Mouse (Mus musculus) limb, embryonic 14.5 days (tissue): ENCODE measurements around the gene Arhgef10l. TPM values are rescaled to one million over a fixed set of nuclear protein-coding genes. Genes with fewer than 3 reads are reported as not detected.

Source experiments
- ATAC-seq: fragments of 200-750 bp; cut with Nextera tagmentation; 2 replicates; pipeline ENCODE4 v1.8.0; 2017; ENCODE audit warnings: low read depth, moderate number of reproducible peaks, moderate TSS enrichment; ENCODE audit not compliant: low FRiP score
- DNase-seq: peaks from one replicate; pipeline ENCODE4 v3.0.0-alpha.2; 2015; ENCODE audit warnings: low spot score
- H3K27ac ChIP-seq: fragments of 300-500 bp; sonication (generic); replicated peaks from 2 replicates; pipeline ENCODE4 v1.5.1; 2014; ENCODE audit warnings: low read depth, mild to moderate bottlenecking, low read length, moderate library complexity, mixed read lengths
- H3K27me3 ChIP-seq: fragments of 300-500 bp; sonication (generic); 2 replicates; pipeline ENCODE4 v1.6.1; 2014; ENCODE audit warnings: low read length, mixed read lengths; ENCODE audit not compliant: control insufficient read depth, insufficient read depth
- H3K36me3 ChIP-seq: fragments of 300-500 bp; sonication (generic); 2 replicates; pipeline ENCODE4 v1.6.1; 2014; ENCODE audit warnings: mild to moderate bottlenecking, low read length, moderate library complexity, mixed read lengths; ENCODE audit not compliant: control insufficient read depth, insufficient read depth
- H3K4me1 ChIP-seq: fragments of 300-500 bp; sonication (generic); 2 replicates; pipeline ENCODE4 v1.6.1; 2014; ENCODE audit warnings: antibody characterized with exemption, low read length, mixed read lengths; ENCODE audit not compliant: control insufficient read depth, insufficient read depth
- H3K4me2 ChIP-seq: fragments of 300-500 bp; sonication (generic); replicated peaks from 2 replicates; pipeline ENCODE4 v1.6.1; 2014; ENCODE audit warnings: low read depth, mild to moderate bottlenecking, low read length, moderate library complexity; ENCODE audit not compliant: severe bottlenecking
- H3K4me3 ChIP-seq: fragments of 300-500 bp; sonication (generic); replicated peaks from 2 replicates; pipeline ENCODE4 v1.5.1; 2014; ENCODE audit warnings: low read length
- H3K9ac ChIP-seq: fragments of 300-500 bp; sonication (generic); 2 replicates; pipeline ENCODE4 v1.6.1; 2014; ENCODE audit warnings: mild to moderate bottlenecking, low read depth, low read length, moderate library complexity; ENCODE audit not compliant: severe bottlenecking
- H3K9me3 ChIP-seq: fragments of 300-500 bp; sonication (generic); 2 replicates; pipeline ENCODE4 v1.6.1; 2016; ENCODE audit warnings: low read length; ENCODE audit not compliant: control insufficient read depth
- POLR2A ChIP-seq: fragments of 200-500 bp; IDR thresholded peaks from 2 replicates; pipeline ENCODE4 v1.8.0; 2012; ENCODE audit warnings: inconsistent platforms, mild to moderate bottlenecking, moderate library complexity, borderline replicate concordance; ENCODE audit not compliant: insufficient read depth, insufficient read length; ENCODE audit errors: extremely low read depth
- WGBS: fragments of 180-500 bp; shearing (Covaris S2); extraction: QIAGEN DNeasy Blood & Tissue Kit; methylation state at CpG from one replicate; pipeline ENCODE4 v1.1.7; 2014; 5-methylcytosine and 5-hydroxymethylcytosine counted together
- polyA plus RNA-seq, 2 experiments: library from polyadenylated mRNA; depleted of rRNA in 1 of 2; stranded (reverse) in 1 of 2; unstranded in 1 of 2; fragments of >200 nt; fragmentation: Nextera tagmentation in 1 of 2; extraction: Ambion mirVana in 1 of 2; gene quantifications; 2 replicates each; pipeline versions ENCODE4 v1.2.1 to v1.2.3; 2012 to 2014

The Arhgef10l gene
- polyA plus RNA-seq, 2 experiments = 13.7 to 19.5 TPM

- 1% methylated on average over 16 of the region's 16 CpGs for WGBS
- Histone ChIP-seq H3K27me3 (no peaks in the 10 kb centered on the region), H3K4me2 (peak overlapping the region; percentile 49), H3K36me3 (no peaks in the 10 kb centered on the region), H3K27ac (no peak overlapping the region), H3K4me1 (peaks cover 13% of the 10 kb centered on the region), H3K9ac (0 out of 2 replicates have a peak overlapping the region, but pooled peaks have one; percentile 25), H3K9me3 (no peaks in the 10 kb centered on the region), H3K4me3 (peak overlapping the region; percentile 14; the same call in 1 of the 2 replicates)
- ATAC-seq (peak; percentile 44; the same call in 1 of the 2 replicates), DNase-seq (peak; percentile 76)
- no peak for TF ChIP-seq POLR2A
Observed at GRCm38 (mm10) chr4:140684141-140684871, 18.5 kb upstream of the Arhgef10l start.

- TF ChIP-seq POLR2A = no peak
- H3K4me2 ChIP-seq = no peak overlapping the region; the same call in 1 of the 2 replicates
- H3K4me3 ChIP-seq = no peak overlapping the region
- WGBS = 21% methylated on average over 8 of the region's 8 CpGs
- DNase-seq = no peak
- H3K9me3 ChIP-seq = no peaks in the 10 kb centered on the region
- H3K36me3 ChIP-seq = no peaks in the 10 kb centered on the region
- H3K27ac ChIP-seq = no peak overlapping the region
- no peak overlapping the region for H3K9ac ChIP-seq
- H3K4me1 ChIP-seq = peaks cover 13% of the 10 kb centered on the region
- ATAC-seq = no peak
- no peaks in the 10 kb centered on the region for H3K27me3 ChIP-seq
Observed at GRCm38 (mm10) chr4:140683608-140684007, 17.8 kb upstream of the Arhgef10l start.

- Histone ChIP-seq H3K9ac (no peak overlapping the region), H3K4me2 (no peak overlapping the region), H3K27ac (no peak overlapping the region), H3K9me3 (no peaks in the 10 kb centered on the region), H3K4me1 (peaks cover 13% of the 10 kb centered on the region), H3K4me3 (no peak overlapping the region), H3K27me3 (no peaks in the 10 kb centered on the region), H3K36me3 (no peaks in the 10 kb centered on the region)
- WGBS = 46% methylated on average over 8 of the region's 8 CpGs
- ATAC-seq (no peak), DNase-seq (no peak)
- no peak for TF ChIP-seq POLR2A
Observed at GRCm38 (mm10) chr4:140680731-140681397, 15.1 kb upstream of the Arhgef10l start.

GRCm38 (mm10) chr4:140679723-140680380, 14.0 kb upstream of the Arhgef10l start:
- peak overlapping the region; percentile 28; the same call in 1 of the 2 replicates for H3K4me2 ChIP-seq
- H3K36me3 ChIP-seq = no peaks in the 10 kb centered on the region
- ATAC-seq (peak; percentile 24; the same call in 1 of the 2 replicates), DNase-seq (peak; percentile 78)
- TF ChIP-seq POLR2A = no peak
- WGBS = 30% methylated on average over 14 of the region's 18 CpGs
- H3K9me3 ChIP-seq = no peaks in the 10 kb centered on the region
- peaks cover 12% of the 10 kb centered on the region for H3K4me1 ChIP-seq
- no peak overlapping the region for H3K4me3 ChIP-seq
- no peaks in the 10 kb centered on the region for H3K27me3 ChIP-seq
- no peak overlapping the region for H3K9ac ChIP-seq
- no peak overlapping the region for H3K27ac ChIP-seq

- Histone ChIP-seq H3K4me3 (no peak overlapping the region), H3K4me2 (no peak overlapping the region), H3K9me3 (no peaks in the 10 kb centered on the region), H3K27ac (no peak overlapping the region), H3K4me1 (peaks cover 4% of the 10 kb centered on the region), H3K9ac (no peak overlapping the region), H3K36me3 (no peaks in the 10 kb centered on the region), H3K27me3 (no peaks in the 10 kb centered on the region)
- TF ChIP-seq POLR2A = no peak
- DNase-seq (no peak), ATAC-seq (0 out of 2 replicates have a peak, but pooled peaks have one; percentile 30)
- WGBS = 13% methylated on average over 5 of the region's 5 CpGs
Observed at GRCm38 (mm10) chr4:140679038-140679437, 13.2 kb upstream of the Arhgef10l start.
